Mouse (Mus musculus): Measurements from ENCODE around the gene Setd1b. TPM values are rescaled to one million over a fixed set of nuclear protein-coding genes. Genes with fewer than 3 reads are reported as not detected.

Setd1b gene
- polyA plus RNA-seq, 1 experiment from 2014 or later, result 6.0 TPM

DNA sequence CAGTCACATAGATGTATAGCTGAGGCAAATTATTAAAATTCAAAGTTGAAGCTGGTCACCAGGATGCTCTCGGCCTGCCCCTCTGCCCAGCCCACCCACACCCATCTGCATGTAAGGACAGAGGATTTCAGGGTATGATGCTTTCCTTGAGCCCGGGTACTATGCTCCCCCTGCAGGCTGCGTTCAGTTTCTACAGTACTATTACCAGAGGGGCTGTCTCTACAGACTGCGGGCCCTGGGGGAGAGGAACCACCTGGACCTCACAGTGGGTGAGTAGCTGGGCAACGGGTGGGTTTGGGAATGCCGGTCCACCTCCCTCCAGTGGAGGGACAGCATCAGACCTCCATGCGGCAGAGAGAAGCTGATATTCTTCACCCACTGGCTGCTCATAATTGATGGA is 27.1 kb upstream of the Setd1b start:
- no peaks in the 10 kb centered on the region for H3K27me3 ChIP-seq (replicated peaks)
- H3K27ac ChIP-seq, result no peak overlapping the region
- peaks cover 73% of the 10 kb centered on the region for H3K36me3 ChIP-seq
- no peak overlapping the region for H3K4me2 ChIP-seq
- WGBS (ENCODE audit: insufficient replicate concordance), result 54% methylated on average over 7 of the region's 7 CpGs
- H3K9ac ChIP-seq, result no peak overlapping the region
- H3K4me1 ChIP-seq, result peaks cover 30% of the 10 kb centered on the region
- H3K4me3 ChIP-seq, result no peak overlapping the region
- no peaks in the 10 kb centered on the region for H3K9me3 ChIP-seq (replicated peaks)
- ATAC-seq, result no peak

DNA sequence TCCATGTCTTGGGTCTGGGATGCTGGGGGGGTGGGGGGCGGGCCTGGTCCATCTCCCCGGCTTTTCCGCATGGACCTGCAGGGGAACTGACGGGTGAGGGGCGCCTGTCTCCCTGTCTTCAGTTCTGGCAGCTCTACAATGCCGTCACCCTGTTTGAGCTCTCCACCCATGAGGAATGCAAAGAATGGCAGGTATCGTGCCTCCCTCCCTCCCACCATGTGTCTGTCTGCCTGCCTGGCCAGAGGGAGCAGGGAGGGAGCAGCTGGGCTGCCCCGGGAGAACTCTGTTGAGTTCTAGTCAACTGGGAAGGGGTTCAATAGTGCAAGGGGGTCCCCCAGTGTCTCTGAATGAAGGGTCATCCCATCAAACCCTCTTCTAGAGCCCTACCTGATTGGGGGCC is 25.9 kb upstream of the Setd1b start:
- Histone ChIP-seq H3K4me1 (peaks cover 37% of the 10 kb centered on the region), H3K9ac (no peak overlapping the region), H3K4me3 (no peak overlapping the region), H3K4me2 (no peak overlapping the region), H3K9me3 (replicated peaks) (no peaks in the 10 kb centered on the region), H3K36me3 (peaks cover 65% of the 10 kb centered on the region), H3K27ac (no peak overlapping the region), H3K27me3 (replicated peaks) (no peaks in the 10 kb centered on the region)
- WGBS (ENCODE audit: insufficient replicate concordance), result 81% methylated on average over 8 of the region's 8 CpGs
- ATAC-seq, result no peak

DNA sequence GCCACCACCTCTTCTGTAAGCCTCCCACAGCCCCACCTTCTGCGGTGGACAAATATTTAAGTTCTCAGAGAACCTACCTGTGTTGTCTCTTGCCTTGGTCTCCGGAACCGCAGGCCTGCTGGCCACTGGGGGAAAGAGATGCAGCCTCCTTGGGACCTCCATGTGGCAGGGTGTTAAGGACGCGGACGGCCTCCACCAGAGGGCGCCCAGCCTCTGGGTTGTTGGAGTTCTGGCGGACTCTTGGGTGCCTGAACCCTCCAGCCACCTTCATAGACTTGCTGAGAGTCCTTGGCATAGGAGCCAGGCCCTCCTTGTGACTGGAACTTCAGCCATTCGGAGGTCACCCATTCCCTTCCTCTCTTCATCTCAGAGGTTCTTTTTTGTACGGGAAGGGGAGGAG is 24.7 kb upstream of the Setd1b start:
- WGBS (ENCODE audit: insufficient replicate concordance), result 15% methylated on average over 10 of the region's 10 CpGs
- Histone ChIP-seq H3K4me2 (no peak overlapping the region), H3K4me3 (no peak overlapping the region), H3K9me3 (replicated peaks) (0 out of 2 replicates have a peak, but pooled peaks cover 3% of the 10 kb centered on the region), H3K9ac (no peak overlapping the region), H3K36me3 (peaks cover 56% of the 10 kb centered on the region), H3K27me3 (replicated peaks) (no peaks in the 10 kb centered on the region), H3K27ac (0 out of 2 replicates have a peak overlapping the region, but pooled peaks have one; percentile 19), H3K4me1 (peaks cover 37% of the 10 kb centered on the region)
- ATAC-seq, result peak; percentile 67

DNA sequence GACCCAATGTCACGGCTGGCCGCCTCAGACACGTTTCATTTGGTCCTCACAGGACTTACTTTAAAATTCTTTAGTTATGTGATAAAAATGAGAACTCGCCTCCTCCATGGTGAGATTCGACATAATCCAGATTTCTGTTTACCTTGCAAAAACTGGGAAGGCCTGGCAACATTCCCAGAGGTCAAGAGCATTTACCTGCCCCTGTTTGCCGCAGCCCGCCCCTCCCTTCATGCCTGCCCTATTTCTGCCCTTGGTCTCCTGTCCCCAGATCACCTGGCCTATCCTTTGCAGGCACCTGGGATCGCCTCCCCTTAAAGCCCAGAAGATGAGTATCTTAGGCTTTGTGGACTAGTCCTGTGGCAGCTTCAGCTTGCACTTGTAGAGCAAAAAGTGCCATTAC is 24.2 kb upstream of the Setd1b start:
- 0 out of 2 replicates have a peak, but pooled peaks cover 4% of the 10 kb centered on the region for H3K9me3 ChIP-seq (replicated peaks)
- no peak for ATAC-seq
- WGBS (ENCODE audit: insufficient replicate concordance), result 88% methylated on average over 8 of the region's 8 CpGs
- no peaks in the 10 kb centered on the region for H3K27me3 ChIP-seq (replicated peaks)
- peaks cover 58% of the 10 kb centered on the region for H3K36me3 ChIP-seq
- H3K27ac ChIP-seq, result peak overlapping the region; percentile 42; the same call in 1 of the 2 replicates
- no peak overlapping the region for H3K4me3 ChIP-seq
- H3K4me1 ChIP-seq, result peaks cover 37% of the 10 kb centered on the region
- no peak overlapping the region for H3K4me2 ChIP-seq
- H3K9ac ChIP-seq, result no peak overlapping the region

DNA sequence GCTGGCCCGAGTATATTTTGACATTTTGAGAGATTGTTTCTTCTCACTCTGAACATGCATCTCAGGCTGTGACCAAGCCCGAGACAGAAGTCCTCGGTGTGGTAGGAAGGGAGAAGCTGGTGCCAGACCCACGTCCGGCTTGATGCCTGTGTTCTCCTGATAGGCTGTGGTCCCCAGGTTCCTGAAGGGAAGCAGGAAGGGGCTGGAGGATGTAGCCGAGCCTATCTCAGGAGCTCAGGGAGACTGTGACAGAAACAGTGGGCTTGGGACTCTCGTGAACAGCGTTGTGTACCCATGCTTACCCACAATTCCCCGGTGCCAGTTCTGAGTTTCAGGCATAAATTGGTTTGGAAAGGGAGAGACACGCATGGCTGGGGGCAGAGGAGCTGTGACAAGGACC is 23.2 kb upstream of the Setd1b start:
- Histone ChIP-seq H3K27ac (peak overlapping the region; percentile 42), H3K4me2 (no peak overlapping the region), H3K4me1 (peaks cover 36% of the 10 kb centered on the region), H3K4me3 (no peak overlapping the region), H3K27me3 (replicated peaks) (no peaks in the 10 kb centered on the region), H3K36me3 (peaks cover 59% of the 10 kb centered on the region), H3K9me3 (replicated peaks) (0 out of 2 replicates have a peak, but pooled peaks cover 4% of the 10 kb centered on the region), H3K9ac (no peak overlapping the region; the same call in 1 of the 2 replicates)
- ATAC-seq, result peak; percentile 18; the same call in 1 of the 2 replicates
- WGBS (ENCODE audit: insufficient replicate concordance), result 34% methylated on average over 10 of the region's 10 CpGs

DNA sequence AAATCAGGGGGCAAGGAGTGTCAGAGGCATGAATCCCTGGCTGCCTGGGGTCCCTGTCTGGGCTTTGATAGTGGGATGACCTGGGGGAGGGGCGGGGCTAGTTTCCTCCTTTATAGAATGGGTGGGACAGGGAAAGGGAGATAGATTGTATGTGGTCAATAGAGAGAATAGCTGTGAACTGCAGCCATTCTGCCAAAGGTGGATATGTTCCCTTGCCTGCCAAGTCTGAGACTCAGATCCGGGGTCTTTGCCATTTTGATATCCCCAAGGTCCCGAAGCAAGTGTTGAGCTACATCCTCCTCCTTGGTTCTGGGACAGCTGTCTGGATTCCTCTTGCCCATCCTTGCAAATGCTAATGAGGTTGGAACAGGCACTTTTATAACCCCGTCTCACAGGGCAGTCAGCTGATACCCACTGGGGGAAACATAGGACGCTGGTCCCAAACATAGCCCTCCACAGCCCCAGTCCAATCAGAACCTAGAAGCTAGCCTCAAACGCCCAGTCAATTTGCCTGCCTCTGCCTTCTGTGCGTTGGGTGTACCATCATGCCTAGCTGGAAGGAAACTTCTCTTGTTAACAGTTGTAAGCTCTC is 21.3 kb upstream of the Setd1b start:
- ATAC-seq, result no peak
- H3K9me3 ChIP-seq (replicated peaks), result 0 out of 2 replicates have a peak, but pooled peaks cover 4% of the 10 kb centered on the region
- H3K4me1 ChIP-seq, result peaks cover 49% of the 10 kb centered on the region
- no peaks in the 10 kb centered on the region for H3K27me3 ChIP-seq (replicated peaks)
- WGBS (ENCODE audit: insufficient replicate concordance), result 81% methylated on average over 7 of the region's 7 CpGs
- no peak overlapping the region for H3K4me3 ChIP-seq
- H3K27ac ChIP-seq, result no peak overlapping the region
- peaks cover 41% of the 10 kb centered on the region for H3K36me3 ChIP-seq
- H3K9ac ChIP-seq, result no peak overlapping the region
- H3K4me2 ChIP-seq, result no peak overlapping the region

DNA sequence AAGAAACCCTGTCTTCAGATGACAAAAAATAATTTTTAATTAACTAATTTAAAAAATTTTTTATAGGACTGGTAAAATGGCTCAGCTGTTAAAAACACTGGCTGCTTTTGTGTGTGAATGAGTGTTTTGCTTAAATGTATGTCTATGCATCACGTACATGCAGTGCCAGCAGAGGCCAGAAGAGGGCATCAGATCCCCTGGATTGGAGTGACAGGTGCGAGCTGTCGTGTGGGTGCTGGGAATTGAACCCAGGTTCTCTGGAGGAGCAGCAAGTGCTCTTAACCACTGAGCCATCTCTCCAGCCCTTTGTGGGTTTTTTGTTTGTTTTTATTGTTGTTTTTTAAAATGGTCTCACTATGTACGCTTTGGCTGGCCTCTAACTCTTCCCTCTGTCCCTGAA is 19.8 kb upstream of the Setd1b start:
- H3K4me3 ChIP-seq, result no peak overlapping the region
- H3K36me3 ChIP-seq, result peaks cover 27% of the 10 kb centered on the region
- no peaks in the 10 kb centered on the region for H3K27me3 ChIP-seq (replicated peaks)
- WGBS (ENCODE audit: insufficient replicate concordance), result 87% methylated on average over 4 of the region's 4 CpGs
- no peak for ATAC-seq
- H3K9me3 ChIP-seq (replicated peaks), result 0 out of 2 replicates have a peak, but pooled peaks cover 4% of the 10 kb centered on the region
- no peak overlapping the region for H3K27ac ChIP-seq
- peaks cover 58% of the 10 kb centered on the region for H3K4me1 ChIP-seq
- H3K4me2 ChIP-seq, result no peak overlapping the region
- no peak overlapping the region for H3K9ac ChIP-seq

DNA sequence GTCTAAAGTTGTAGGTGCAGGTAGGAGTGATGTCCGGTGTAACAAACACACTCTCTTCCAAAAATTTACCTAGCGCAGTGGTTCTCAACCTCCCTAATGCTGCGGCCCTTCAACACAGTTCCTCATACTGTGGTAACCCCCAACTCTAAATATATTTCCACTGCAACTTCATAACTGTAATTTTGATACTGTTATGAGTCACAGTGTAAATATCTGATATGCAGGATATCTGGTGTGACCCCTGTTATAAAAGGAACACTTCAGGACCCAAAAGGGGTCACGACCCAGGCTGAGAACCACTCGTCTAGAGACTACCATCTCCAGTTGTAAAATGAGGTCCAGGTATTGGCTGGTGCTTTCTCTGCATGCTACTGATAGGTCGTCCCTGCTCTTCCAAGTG is 16.9 kb upstream of the Setd1b start:
- no peak overlapping the region for H3K9ac ChIP-seq
- 0 out of 2 replicates have a peak, but pooled peaks cover 4% of the 10 kb centered on the region for H3K9me3 ChIP-seq (replicated peaks)
- peak overlapping the region; percentile 30 for H3K4me2 ChIP-seq
- 63% methylated on average over 6 of the region's 6 CpGs for WGBS (ENCODE audit: insufficient replicate concordance)
- no peak overlapping the region for H3K4me3 ChIP-seq
- ATAC-seq, result no peak
- peaks cover 9% of the 10 kb centered on the region; the same call in 1 of the 2 replicates for H3K27me3 ChIP-seq (replicated peaks)
- H3K27ac ChIP-seq, result peak overlapping the region; percentile 11; the same call in 1 of the 2 replicates
- H3K4me1 ChIP-seq, result peaks cover 62% of the 10 kb centered on the region
- H3K36me3 ChIP-seq, result peaks cover 10% of the 10 kb centered on the region

DNA sequence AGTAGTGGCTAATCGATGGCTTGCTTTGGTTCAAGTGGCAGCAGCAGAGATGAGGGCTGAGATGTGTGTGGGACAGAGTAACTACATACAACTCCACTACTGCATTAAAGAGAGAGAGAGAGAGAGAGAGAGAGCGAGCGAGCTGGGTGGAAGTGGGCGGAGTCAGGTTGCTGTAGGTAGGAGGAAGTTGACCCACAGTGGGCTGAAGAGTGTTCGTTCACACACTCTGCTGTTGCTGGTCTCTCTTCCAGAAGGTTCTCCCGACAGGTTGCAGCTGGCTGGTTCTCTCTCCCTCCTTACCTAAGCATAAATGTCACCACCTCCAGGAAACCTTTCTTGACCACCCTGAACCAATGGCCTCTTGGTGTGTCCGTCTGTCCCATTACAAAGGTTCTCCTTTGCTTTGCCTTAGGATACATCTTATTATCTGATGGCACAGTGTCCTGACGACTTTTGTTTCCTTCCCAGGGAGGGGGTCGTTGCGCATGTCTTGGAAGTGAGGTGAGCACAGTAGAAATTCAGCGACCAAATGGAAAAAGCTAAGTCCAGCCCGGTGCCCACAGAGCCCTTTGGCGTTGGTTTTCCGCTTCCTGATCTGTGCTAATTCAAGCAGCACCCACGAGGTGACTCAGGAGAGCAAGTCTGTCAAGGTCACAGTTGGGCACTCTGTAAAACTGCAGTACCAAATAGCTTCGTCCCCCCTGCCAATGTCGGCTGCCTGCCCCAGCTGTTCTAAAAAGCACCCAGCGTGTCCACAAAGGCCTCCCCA is 16.2 kb upstream of the Setd1b start:
- Histone ChIP-seq H3K36me3 (peaks cover 10% of the 10 kb centered on the region), H3K9me3 (replicated peaks) (0 out of 2 replicates have a peak, but pooled peaks cover 4% of the 10 kb centered on the region), H3K27ac (peak overlapping the region; percentile 11; the same call in 1 of the 2 replicates), H3K27me3 (replicated peaks) (peaks cover 11% of the 10 kb centered on the region; the same call in 1 of the 2 replicates), H3K4me3 (no peak overlapping the region), H3K4me2 (peak overlapping the region; percentile 30), H3K9ac (no peak overlapping the region), H3K4me1 (peaks cover 63% of the 10 kb centered on the region)
- 25% methylated on average over 18 of the region's 18 CpGs for WGBS (ENCODE audit: insufficient replicate concordance)
- peak; percentile 31; the same call in 1 of the 2 replicates for ATAC-seq

DNA sequence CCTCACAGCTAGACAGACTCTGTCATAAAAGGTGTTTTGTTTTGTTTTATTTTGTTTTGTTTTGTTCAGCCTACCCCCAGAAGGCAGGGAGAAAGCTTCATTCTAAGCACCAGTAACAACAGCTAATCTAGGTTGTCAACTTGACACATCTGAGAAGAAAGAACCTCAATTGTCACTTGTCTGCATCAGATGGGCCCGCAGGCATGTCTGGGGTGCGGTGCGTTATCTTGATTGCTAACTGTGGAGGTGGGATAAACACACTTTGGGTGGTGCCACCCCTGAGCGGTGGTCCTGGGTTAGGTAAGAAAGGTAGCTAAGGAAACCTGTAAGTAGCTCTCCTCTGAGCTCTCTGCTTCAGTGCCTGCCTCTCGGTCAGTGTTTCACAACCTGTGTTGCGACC is 15.0 kb upstream of the Setd1b start:
- no peak for ATAC-seq

DNA sequence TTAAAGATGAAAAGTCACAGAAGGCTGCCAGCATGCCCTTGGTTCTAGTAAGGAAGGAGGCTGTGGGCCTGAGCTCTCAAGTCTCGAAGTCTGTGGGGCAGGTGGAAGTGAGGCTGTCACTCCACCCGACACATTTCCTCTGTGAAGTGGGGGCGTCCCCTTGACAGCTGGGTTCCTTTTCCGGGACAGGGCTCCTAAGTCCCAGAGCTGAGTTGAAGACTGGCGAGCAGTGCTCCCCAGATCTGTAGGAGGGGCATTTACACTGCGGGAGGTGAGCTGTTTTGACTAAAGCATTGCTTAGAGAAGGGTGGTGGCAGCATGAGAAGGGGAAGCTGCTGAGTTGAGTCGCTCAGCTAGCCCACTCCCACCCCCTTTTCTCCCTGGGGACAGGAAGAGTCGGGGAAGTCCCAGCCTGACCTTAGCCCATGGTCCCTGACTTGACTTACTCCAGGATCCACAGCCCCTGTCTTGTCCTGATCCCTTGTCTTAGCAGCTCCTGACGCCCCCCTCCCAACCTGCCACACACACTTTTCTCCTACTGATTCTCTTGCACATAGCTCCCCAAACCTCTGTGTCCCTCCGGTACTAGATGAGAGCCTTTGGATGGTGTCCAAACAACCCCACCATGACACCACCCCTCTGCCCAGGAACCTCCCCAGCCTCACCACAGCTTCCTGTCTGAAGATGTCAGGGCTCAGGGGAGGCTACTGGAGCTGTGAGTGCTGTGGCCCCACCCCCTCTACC is 13.4 kb upstream of the Setd1b start:
- peaks cover 5% of the 10 kb centered on the region for H3K36me3 ChIP-seq
- H3K27me3 ChIP-seq (replicated peaks), result peaks cover 16% of the 10 kb centered on the region
- 22% methylated on average over 10 of the region's 10 CpGs for WGBS (ENCODE audit: insufficient replicate concordance)
- H3K4me1 ChIP-seq, result peaks cover 88% of the 10 kb centered on the region
- no peak for ATAC-seq
- no peaks in the 10 kb centered on the region for H3K9me3 ChIP-seq (replicated peaks)
- H3K4me2 ChIP-seq, result peak overlapping the region; percentile 20
- H3K27ac ChIP-seq, result peak overlapping the region; percentile 34
- H3K4me3 ChIP-seq, result no peak overlapping the region
- H3K9ac ChIP-seq, result peak overlapping the region; percentile 37

More for the DNA sequence above, 15.0 kb upstream of the Setd1b start:
- 0 out of 2 replicates have a peak, but pooled peaks cover 4% of the 10 kb centered on the region for H3K9me3 ChIP-seq (replicated peaks)
- no peak overlapping the region for H3K4me3 ChIP-seq
- WGBS (ENCODE audit: insufficient replicate concordance), result 41% methylated on average over 6 of the region's 6 CpGs
- H3K4me1 ChIP-seq, result peaks cover 72% of the 10 kb centered on the region
- peaks cover 16% of the 10 kb centered on the region for H3K27me3 ChIP-seq (replicated peaks)
- H3K9ac ChIP-seq, result no peak overlapping the region
- H3K36me3 ChIP-seq, result peaks cover 10% of the 10 kb centered on the region
- H3K27ac ChIP-seq, result no peak overlapping the region
- H3K4me2 ChIP-seq, result no peak overlapping the region
